Mouse (Mus musculus): ENCODE data around the gene Fbxo42. TPM values are rescaled to one million over a fixed set of nuclear protein-coding genes. Genes with fewer than 3 reads are reported as not detected.
"Not testable (repeated sequence)": the region's sequence is repeated elsewhere in the genome, so short reads cannot be mapped to it uniquely, and the experiment has no call there.

Gene Fbxo42
- total RNA-seq, 4 experiments from 2014 or later: 9.3 to 11.2 (median 10.7) TPM

DNA sequence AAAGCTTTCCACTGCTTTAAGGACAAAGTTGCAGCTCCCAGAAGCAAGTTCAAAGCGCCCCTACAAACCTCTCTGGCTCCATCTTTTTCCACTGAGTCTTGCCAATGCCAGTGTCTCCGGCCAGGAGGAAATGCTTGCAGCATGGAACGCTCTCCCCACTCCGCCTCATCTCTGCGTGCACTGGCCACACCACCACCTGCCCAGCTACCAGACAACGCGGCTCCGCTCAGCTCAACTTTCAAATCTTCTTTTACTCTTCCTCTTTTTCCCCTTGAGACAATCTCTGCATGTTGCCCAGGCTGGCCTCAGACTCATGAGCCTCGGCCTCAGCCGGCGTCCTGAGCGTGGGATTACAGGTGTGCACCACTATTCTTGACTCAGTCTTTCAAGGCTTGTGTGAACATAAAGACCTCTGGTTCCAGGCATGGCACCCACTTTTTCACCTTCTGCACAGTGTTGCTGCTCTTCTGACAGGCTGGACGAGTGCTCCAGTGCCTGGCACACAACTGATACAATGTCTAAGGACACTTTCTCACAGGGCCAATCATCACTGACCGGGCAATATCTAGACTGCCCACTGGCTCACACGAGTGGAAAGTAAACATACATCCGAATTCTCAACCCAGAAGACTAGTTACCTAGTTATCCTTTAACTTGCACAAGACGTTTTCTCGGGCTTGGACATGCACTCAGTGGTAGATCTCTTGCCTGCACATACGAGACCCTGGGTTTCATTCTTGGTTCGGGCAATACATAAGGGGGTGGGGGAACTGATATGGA is 12.8 kb upstream of the Fbxo42 start:
- peak in 1 of 2 experiments; percentile 61 for DNase-seq (ENCODE audit: low spot score in 2 of 2)

DNA sequence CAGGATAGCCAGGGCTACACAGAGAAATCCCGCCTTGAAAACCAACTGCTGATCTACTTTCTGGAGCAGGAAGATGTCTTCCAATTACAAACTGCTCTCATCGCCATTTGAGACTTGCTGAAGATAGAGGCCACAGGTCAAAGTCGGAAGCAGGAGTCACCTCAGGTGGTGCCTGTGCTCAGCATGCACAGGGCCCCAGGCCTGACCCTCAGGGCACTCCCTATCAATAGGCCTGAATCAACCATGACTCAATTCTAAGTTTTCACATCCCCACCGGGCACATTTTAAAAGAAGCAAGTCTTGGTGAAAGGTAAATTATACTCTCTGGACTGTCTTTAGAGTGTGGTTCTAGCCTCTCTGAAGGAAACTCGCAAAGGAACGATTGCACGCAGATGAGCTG is 11.6 kb upstream of the Fbxo42 start:
- DNase-seq (ENCODE audit: low spot score in 2 of 2): no peak

DNA sequence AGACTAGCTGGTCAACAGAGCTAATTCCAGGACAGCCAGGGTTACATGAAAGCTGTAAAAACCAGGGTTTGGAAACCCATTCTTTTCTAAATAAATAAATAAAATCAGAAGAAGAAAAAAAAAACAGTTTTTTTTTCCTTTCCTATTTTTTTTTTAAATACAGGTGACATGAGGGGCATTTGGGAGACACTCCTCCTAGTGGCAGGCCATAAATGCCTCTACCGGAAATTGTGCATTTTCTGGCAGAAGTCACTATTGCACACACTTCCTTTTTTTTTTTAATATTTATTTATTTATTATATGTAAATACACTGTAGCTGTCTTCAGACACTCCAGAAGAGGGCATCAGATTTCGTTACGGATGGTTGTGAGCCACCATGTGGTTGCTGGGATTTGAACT is 10.0 kb upstream of the Fbxo42 start:
- DNase-seq (ENCODE audit: low spot score in 2 of 2): not testable (repeated sequence)

DNA sequence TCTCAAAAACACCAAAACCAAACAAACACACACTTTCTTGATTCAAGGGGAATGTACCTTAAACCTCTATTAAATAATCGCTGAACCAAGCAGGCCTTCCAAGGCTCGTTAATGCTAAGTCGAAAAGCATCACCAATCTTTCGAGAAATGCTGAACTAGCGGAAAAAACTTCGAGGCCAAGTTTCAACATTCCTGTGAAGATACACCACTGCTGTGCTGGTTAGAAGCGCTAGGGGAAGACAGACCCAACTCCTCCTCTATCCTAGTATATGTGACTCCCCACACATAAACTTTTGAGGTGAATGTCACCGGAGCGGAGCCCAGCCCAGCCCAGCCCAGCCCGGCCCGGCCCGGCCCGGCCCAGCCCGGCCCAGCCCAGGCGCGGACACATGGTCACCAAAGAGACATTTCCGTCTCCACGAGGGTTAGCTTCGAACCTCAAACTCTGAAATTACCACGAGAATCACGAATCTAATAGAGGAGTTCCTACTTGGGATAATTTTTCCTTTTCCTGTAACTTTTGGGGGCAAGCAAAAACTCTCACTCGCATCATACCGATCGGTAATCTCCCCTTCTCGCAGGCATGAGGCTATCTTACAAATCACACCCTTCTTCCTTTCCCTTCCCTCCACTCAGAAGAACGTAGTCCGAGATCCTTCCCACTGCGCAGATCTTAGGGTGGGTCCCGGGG is 9.1 kb upstream of the Fbxo42 start:
- no peak for DNase-seq (ENCODE audit: low spot score in 2 of 2)

DNA sequence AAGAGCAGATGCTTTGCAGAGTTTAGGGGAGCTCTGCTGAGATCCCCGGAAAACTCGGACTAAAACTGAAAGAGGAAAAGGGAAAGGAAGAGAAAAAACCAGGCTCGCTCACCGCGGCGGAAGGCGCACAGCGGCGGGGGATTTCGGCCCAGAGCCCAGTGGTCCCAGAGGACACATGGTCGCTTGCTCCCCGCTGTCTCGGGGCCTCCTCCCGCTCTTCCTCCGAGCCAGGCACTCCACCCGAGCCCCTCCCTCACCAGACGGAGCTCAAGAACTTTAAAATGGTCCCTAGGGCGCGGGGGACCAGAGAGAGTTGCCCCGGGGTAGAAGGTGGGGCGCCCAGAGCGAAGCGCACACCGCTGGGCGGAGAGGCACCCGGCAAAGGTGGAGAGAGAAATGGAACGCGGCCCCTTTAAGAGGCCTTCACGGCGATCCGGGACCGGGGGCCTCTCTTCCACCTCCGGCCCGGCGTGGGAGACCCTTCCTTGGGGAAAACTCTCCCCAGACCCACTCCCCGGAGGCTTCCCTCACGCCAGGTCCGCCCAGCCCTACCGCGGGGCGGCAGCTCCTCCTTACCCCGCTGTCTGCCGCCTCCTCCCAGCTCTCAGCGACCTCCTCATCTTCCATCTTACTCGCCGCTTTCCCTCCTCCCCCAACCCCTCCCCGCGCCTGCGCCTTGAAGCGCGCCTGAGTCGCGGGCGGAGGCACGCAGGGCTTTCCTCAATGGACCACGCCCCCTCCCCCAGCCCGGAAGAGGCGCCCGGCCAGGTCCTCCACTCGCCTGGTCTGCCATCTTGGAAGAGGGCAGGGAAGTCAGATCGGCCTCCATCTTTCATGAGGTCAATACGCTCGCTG is 8.4 kb upstream of the Fbxo42 start, which contains the start of gene Szrd1:
Szrd1 (minus strand) TSS at position 660 of the 855 bp plus-strand sequence.
- peak; percentile 98 to 99 for DNase-seq (ENCODE audit: low spot score in 2 of 2)

GRCm38 (mm10) chr4:141140354-141140753 is 7.4 kb upstream of the Fbxo42 start:
- not testable (repeated sequence) for DNase-seq (ENCODE audit: low spot score in 2 of 2)

DNA sequence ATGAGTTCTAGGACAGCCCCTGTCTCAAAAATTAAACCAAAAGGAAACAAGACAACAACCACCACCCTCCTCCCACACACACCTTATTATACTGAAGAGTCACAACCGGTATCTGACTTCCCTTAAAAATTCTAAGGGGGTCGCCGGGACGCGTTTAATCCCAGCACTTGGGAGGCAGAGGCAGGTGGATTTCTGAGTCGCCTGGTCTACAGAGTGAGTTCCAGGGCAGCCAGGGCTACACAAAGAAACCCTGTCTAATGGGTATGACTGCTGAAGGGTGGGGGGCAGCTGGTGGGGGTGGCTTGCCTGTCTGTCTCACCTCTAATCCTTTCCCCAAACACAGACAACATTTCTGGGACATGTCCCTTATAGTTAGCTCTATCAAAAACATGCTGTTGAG is 6.7 kb upstream of the Fbxo42 start:
- no peak for DNase-seq (ENCODE audit: low spot score in 2 of 2)

- peak; percentile 68 to 75 for DNase-seq (ENCODE audit: low spot score in 2 of 2)
Measured at GRCm38 (mm10) chr4:141142285-141142811, 5.4 kb upstream of the Fbxo42 start.

GRCm38 (mm10) chr4:141145124-141145523 is 2.6 kb upstream of the Fbxo42 start:
- DNase-seq (ENCODE audit: low spot score in 2 of 2): not testable (repeated sequence)

DNA sequence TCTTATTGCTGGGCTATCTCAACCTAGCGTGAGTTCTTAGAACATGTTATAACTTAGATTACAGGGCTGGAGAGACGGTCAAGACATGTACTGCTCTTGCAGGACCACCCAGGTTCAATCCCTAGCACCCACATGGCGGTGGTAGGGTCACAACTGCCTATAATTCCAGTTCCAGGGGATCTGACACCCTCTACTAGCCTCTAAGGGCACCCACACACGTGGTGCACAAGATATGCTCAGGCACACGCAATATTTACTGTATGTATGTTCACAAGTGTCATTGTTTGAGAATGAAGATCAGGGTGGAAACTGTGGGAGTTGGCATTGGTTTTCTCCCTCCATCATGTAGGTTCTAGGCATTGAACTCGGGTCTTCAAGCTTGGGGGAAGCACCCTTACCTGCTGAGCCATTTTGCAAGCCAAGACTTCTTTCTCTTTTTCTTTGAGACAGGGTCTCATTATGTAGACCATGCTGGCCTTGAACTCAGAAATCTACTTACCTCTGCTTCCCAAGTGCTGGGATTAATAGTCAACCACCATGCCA is 1.2 kb upstream of the Fbxo42 start:
- no peak for DNase-seq (ENCODE audit: low spot score in 2 of 2)

DNA sequence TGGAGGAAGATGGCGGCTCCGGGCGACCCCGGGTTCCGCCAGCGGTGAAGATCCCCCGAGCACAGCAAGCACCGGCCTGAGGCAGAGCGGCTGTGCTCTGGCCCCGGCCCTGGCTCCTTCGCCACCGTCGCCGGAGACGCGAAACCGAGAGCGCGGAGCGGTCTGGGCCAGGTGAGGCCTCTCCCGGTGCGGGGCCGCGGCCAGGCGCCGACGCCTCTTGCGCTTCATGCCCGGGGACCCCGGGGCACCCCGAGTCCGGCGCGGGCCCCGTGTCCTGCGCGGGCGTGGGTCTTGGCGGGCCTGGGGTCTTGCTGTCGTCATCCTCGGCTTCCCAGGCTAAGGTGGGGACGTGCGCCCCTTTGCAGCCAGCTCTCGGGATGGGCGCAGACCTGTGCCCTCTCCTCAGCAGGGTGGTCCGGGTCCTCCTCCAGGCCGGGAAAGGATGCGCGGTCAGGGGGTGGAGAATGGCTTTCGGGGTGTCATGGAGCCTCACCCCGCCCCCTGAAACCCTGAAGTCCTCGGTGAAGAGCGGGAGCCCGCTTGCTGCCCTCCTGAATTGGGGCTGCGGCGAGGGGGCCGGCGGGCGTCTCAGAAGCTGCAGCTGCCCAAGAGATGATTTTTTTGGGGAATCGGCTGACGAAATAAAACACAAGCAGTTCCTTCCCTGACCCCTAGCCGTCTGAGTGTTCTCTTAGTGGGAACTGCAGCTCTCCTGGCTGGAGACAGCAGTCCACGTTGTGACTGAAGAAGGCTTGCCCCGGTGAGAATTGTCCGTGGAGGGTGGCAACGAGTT is 492 bp downstream of the Fbxo42 start:
- DNase-seq (ENCODE audit: low spot score in 2 of 2): no peak

DNA sequence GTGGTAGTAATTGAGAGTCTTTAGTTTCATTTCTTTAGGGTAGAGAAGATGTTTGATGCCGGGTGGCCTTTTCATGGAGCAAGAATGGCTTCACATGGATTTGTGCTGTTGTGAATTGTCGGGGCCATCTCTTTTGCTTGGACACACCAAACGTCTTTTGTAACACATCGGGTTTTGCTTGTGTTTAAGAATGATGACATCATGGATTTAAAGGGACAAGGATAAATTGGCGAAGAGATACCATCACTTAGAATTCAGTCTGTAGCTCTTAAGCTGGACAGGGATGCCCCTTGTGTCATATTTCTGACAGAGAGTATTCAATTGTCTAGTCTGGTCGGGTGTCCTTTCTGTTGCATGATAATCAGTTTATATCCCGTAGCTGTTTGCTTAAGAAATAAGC is 1.4 kb downstream of the Fbxo42 start:
- no peak for DNase-seq (ENCODE audit: low spot score in 2 of 2)

DNA sequence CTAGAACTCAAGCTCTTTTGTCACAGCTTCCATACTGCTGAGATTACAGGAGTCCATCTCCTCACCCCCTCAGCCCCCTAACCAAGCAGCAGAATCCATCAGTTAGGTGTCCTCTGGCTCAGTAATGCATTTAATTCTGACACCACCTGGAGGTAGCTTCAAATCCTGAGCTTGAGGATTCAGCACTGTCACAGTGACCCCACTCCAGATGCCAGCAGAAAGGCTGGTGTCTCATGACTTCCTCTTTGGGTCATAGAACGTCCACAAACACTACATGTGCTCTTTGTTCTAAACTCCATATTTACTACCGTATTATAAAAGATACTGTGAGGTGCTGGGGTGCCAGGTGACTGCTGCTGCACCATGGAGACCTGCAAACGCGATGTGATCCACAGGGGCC is 9.8 kb downstream of the Fbxo42 start:
- no peak for DNase-seq (ENCODE audit: low spot score in 2 of 2)

- no peak for DNase-seq (ENCODE audit: low spot score in 2 of 2)
Measured at GRCm38 (mm10) chr4:141158609-141159008, 10.9 kb downstream of the Fbxo42 start.

DNA sequence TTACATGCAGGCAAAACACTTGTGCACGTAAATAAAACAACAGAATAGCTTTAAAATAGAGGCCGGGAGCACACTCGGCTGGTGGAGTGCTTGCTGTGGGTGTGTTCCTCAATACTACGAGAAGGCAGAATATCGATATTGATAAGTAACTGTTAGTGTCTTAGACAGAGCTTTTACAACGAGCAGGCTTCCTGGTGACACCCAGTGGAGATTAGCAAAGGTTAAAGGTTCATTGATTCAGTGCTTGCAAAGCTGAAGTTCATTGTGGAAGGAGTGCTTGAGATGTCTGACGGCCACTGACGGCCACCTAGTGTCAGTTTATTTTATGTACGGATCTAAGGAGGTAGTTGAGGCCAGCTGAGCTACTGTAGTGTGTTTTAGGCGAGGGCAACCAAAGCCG is 11.4 kb downstream of the Fbxo42 start:
- no peak for DNase-seq (ENCODE audit: low spot score in 2 of 2)

GRCm38 (mm10) chr4:141159666-141160065 is 12.0 kb downstream of the Fbxo42 start:
- DNase-seq (ENCODE audit: low spot score in 2 of 2): no peak

DNA sequence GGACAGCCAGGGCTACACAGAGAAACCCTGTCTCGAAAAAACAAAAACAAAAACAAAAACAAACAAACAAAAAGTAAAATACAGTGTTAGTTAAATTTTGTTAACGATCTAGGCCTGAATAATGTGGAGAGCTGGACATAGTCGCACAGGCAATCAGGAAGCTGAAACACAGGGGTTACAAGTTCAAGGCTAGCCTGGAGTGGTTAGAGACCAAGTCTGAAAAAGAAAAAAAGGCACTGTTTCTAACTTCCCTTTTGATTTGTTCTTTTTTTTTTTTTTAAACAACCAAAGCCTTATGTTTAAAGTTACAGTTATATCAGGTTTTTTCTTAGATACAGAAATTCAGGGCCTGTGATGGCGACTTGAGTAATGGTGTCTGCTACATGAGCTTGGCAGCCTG is 12.5 kb downstream of the Fbxo42 start:
- DNase-seq (ENCODE audit: low spot score in 2 of 2): no peak

- DNase-seq (ENCODE audit: low spot score in 2 of 2): no peak
Measured at GRCm38 (mm10) chr4:141161699-141162208, 14.0 kb downstream of the Fbxo42 start.

DNA sequence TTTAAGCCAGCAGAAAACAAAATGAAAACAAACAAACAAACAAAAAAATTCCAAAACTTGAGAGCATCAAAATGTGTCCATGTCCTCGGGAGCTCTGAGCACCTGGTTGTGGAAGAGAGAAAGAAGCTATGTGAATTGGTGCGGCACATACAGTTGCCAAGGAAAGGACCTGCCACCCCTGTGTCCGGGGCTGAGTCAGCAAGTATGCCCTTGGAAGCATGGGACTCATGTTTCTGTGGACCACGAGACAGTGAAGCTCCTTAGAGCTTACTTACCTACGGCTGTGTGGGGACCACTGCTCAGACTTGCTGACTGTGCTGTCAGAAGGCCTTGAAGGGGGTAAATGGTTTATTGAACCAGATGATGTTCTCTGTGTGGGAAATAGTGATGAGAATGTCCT is 16.0 kb downstream of the Fbxo42 start:
- DNase-seq (ENCODE audit: low spot score in 2 of 2): no peak

GRCm38 (mm10) chr4:141165744-141166292 is 18.1 kb downstream of the Fbxo42 start:
- no peak for DNase-seq (ENCODE audit: low spot score in 2 of 2)
